Mouse (Mus musculus) thymus, postnatal 36 days (tissue): Measurements from ENCODE around the gene Gm11492.

Experiments
- DNase-seq, 2 experiments: peaks; one replicate each; pipeline ENCODE4 v3.0.0; 2022; ENCODE audit warnings: mixed read lengths in 2 of 2

Gm11492 gene

GRCm38 (mm10) chr11:87579713-87580112 is 13.3 kb downstream of the Gm11492 start:
- DNase-seq, result no peak

- no peak for DNase-seq
These were observed 14.2 kb downstream of the Gm11492 start for GRCm38 (mm10) chr11:87580543-87581085.

GRCm38 (mm10) chr11:87581161-87581865 is 14.9 kb downstream of the Gm11492 start:
- no peak for DNase-seq

- no peak for DNase-seq
These were observed 15.7 kb downstream of the Gm11492 start for GRCm38 (mm10) chr11:87581933-87582710.

DNA sequence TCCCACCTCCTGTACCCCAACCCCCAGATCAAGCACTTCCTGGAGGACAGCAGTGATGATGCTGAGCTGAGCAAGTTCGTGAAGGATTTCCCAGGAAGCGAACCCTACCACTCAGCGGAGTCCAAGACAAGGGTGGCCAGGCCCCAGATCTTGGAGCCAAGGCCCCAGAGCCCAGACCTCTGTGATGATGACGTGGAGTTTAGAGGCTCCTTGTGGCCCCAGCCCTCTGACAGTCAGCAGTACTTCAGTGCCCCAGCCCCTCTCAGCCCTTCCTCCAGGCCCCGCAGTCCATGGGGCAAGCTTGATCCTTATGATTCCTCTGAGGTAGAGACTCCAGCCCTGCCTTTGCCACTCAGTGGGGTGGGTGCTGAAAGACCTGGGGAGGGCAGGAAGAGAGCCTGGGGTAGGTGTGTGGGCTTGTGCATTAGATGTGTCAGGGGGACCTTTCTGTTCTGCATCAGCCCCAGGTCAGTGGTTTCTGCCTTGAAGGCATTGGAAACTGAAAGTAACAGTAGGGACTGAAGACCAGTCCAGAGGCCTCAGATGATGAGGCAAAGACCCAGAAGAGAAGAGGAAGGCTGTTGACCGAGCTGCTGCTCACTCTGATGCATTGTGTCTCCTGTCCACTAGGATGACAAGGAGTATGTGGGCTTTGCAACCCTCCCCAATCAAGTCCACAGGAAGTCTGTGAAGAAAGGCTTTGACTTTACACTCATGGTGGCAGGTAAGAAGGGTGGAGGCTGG is 17.0 kb downstream of the Gm11492 start:
- DNase-seq, result no peak

GRCm38 (mm10) chr11:87584711-87585505 is 18.5 kb downstream of the Gm11492 start:
- no peak for DNase-seq

DNA sequence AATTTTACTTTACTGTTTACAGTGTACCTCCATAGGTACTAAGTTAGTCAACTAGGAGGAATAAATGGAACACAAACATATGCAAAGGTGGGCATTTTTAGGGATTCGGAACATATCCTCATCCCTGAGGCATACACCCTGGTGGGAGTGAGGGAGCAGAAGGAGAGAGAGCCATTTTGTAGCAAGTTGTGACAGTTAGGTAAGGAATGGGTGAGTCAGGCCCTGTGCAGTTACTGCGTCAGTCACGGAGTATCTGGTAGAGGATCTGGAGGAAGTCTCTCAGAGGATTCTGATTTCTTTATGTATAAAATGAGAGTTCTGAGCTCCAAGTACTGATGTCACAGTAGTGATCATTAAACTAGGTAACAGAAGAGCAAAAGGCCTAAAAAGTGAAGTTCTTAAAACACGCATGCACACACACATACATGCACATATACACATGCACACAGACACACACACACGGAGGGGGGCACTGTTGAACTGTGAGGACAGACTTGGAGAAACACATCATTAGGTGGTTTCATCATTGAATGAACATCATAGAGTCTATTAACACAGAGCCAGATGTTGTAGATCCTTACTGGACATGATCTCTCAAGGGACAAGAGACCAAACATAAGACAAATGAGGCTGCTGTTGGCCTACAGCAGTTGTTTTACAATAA is 20.9 kb downstream of the Gm11492 start:
- no peak for DNase-seq

DNA sequence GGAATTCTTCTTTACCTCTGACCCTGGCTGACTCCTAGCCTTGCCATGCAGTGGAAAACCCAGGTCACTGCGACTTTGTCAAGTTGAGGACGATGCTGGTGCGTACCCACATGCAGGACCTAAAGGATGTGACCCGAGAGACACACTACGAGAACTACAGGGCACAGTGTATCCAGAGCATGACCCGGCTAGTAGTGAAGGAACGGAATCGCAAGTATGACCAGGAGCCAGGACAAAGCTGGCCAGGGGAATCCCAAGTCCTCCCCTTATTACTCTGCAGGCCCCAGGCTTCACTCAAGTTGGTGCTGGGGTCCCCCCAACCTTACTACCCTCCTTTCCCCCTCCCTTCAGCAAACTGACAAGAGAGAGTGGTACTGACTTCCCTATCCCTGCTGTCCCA is 23.2 kb downstream of the Gm11492 start:
- DNase-seq, result no peak

- peak; percentile 28 to 39 for DNase-seq
These were observed 24.5 kb downstream of the Gm11492 start for GRCm38 (mm10) chr11:87590841-87591525.

GRCm38 (mm10) chr11:87591526-87592353 is 25.3 kb downstream of the Gm11492 start, which contains the start of gene Mtmr4:
Gene Mtmr4, plus strand, starts transcription at chr11:87592162.
- peak; percentile 97 to 100 for DNase-seq

- DNase-seq, result no peak
These were observed 25.9 kb downstream of the Gm11492 start for GRCm38 (mm10) chr11:87592354-87592695.

DNA sequence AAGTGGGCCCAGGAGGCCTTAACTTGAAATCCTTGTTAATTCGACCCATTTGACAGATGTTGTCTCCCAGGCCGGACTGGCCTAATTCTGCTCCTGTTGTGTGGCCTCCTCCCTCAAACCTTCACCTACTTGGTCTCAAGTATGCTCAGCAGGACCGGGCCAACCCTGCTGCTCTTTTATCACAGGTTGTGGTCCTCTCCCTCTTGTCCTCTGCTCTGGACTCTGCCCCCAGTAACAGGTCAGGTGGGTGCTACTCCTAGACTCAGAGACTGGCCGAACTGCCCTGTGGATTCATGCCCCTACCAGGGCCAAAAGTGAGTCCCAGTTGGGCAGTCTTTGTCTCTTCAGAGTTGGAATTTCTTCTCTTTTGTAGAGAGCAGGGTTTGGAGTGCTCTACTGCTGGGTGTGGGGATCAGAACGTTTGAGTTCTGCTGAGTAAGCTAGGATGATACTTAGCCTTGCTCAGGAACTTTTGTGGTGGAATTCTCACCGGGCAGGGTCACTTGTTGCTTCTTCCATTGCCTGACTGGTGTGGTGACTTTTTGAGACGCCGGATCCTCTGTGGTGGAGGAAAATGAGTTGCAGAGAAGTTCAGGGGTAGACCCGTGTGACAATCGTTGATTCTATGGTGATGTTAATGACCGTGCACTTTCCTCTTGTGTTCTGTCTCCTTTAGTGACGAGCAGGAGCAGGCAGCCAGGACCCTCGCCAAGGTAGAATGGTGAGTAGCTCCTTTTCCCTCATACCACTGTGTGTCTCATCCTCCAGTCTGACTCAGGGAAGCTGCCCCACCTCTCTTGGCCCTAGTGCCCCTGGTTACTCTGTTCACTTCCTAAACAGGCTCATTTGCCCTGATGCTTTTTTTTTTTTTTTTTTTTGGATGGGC is 26.5 kb downstream of the Gm11492 start:
- DNase-seq, result peak; percentile 12 to 22

- peak; percentile 70 to 84 for DNase-seq
These were observed 28.9 kb downstream of the Gm11492 start for GRCm38 (mm10) chr11:87595327-87595841.

- no peak for DNase-seq
These were observed 29.5 kb downstream of the Gm11492 start for GRCm38 (mm10) chr11:87595976-87596375.

DNA sequence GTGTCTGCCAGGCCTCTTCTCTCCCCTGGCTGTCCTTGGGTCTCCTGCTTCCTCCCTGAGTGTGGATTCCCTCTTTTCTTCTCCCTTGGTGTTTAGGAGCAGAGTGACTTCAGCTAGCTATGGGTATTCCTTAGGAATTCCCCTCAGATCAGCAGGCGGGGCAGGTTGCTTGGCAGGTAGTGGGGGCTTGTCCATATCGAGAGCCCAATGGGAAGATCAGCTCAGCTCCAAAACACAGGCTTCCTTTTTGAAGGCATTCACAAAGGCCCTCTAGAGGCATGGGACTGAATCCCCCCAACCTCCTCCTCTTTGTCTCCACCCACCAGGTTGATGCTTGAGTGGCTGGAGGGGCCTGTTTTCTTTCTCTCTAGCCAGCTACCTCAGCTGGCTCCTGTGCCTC is 30.0 kb downstream of the Gm11492 start:
- DNase-seq, result no peak

- no peak for DNase-seq
These were observed 30.6 kb downstream of the Gm11492 start for GRCm38 (mm10) chr11:87597061-87597460.

GRCm38 (mm10) chr11:87599395-87600089 is 33.1 kb downstream of the Gm11492 start:
- DNase-seq, result no peak

GRCm38 (mm10) chr11:87600322-87600853 is 33.9 kb downstream of the Gm11492 start:
- no peak for DNase-seq
